Mouse (Mus musculus) adrenal gland, postnatal 36 days (tissue): ENCODE data around the gene 9130023H24Rik. TPM values are rescaled to one million over a fixed set of nuclear protein-coding genes. Genes with fewer than 3 reads are reported as not detected.

ENCODE experiments used
- DNase-seq, 2 experiments: peaks; one replicate each; pipeline ENCODE4 v3.0.0; 2021; ENCODE audit warnings: mixed read lengths in 1 of 2
- long read RNA-seq, 2 experiments: library from polyadenylated mRNA; stranded (forward); transcript quantifications; one replicate each; pipeline ENCODE4 v2.0.0; 2021; ENCODE audit warnings: borderline sequencing depth in 2 of 2
- total RNA-seq, 2 experiments: library from RNA; stranded (reverse); gene quantifications; 2 replicates each; pipeline ENCODE4 v1.2.3; 2021

Gene 9130023H24Rik
- 1 to 10 TPM; 6.5 to 7.6 TPM for total RNA-seq
- long read RNA-seq, experiment 1 = 0 reads
- long read RNA-seq, experiment 2, partial matches to known transcripts = 0 of 3 reads
- long read RNA-seq, experiment 2, other reads (novel, unspliced or antisense) = 0 of 3 reads

DNA sequence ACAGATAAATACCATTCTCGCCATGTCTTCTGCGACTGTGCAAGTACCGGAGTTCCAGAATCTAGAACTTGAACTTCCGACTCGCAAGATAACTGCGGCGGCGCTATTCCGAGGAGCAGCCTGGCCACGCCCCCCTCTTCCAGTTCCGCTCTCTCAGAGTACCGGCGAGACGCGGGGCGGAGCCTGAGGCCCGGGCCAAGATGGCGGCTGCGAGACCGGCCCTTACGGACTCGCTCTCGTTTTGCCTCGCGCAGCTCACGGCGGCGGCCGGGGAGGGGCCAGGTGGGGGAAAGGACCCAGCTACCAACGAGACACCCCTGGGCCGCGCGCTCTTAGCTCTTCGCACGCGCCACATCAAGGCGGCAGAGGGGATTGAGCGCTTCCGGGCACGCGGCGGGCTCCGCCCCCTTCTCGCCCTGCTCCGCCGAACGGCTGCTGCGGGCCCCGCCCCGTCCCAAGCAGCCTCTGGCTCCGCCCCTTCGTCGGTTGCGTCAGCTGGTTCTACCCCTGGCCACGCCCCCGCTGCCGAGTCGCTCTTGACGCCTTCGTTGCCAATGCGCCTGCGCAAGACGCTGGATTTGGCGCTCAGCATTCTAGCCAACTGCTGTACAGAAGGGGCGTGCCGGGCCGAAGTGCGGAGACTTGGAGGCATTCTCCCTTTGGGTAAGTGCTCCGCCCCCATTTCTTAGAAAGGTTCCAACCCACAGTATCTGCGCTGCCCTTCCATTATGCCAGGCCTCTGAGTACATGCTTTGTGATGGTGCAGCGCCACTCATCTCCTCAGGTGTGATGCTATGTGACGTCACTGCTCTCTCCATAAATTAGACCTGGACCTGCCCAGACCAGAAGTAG is at the start of gene 9130023H24Rik:
TSS of gene 9130023H24Rik (minus strand) at position 105 of the 852 bp plus-strand sequence.
- DNase-seq = peak; percentile 100

DNA sequence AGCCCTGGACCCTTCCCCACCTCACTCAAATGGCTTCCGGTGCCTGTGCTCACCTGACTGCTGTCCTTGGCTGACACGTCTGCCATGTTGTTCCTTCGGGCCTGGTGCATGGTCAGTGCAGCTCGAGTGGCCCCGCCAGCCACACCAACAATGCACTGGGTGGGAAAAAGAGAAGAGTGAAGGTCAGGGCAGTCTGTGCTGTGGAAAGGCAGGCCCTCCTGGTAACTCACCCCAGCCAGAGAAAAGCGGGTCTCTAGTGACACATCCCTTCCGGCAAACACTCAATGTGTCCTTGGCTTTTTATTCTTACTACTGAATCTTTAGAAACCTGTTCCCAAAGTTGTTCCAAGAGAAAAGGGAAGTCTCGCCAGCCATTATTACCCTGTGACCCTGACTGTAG is 47.2 kb upstream of the 9130023H24Rik start:
- DNase-seq = peak; percentile 33 to 45

DNA sequence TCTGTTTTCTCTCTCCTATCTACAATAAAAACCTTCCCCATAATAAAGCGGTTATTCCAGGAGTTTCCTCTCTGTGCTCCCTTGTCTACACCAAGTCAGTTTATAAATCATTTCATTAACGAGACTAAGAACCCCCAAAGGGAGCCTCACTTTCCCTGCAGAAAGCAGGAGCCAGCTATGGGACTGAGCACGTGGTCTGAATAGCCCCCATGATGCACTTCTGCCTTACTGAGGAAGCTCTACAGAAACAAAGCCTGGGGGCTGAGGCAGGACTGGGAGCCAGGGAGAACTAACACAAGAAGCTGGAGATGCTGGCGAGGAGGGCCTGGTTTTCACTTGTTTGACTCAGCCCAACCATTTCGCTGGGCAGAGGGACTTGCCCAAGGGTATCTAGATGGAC is 46.2 kb upstream of the 9130023H24Rik start:
- DNase-seq = no peak

DNA sequence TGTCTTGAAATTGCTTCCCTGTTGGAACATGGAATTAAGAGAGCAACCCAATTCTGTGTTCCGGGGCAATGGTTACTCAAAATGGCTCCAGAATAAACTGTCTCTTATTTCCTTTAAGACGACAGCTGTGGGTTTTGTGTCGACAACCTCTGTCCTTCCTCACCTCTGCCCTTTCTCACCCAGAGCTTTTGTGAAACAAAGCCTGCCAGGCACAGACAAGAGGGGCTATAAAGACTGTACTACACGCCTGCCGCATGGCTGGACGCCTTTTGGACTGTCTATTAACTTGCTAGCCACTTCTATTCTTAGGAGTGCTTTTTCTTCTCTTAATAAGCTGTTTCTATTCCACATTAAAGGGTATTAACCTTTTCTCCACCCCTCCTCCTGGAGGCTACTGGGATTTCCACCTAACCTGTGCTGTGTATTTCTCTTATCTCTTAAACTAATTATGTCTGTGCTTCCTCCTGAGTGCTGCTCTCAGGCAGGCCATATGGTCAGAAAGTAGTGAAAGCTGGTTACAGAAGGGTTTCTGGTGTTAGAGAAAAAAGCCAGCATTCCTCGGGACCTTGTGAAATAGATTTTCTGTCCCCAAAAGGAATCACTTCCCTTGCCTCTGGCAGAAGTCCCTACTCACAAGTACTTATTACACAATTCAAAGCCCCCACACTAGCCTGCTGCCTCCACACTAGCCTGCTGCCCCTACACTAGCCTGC is 44.9 kb upstream of the 9130023H24Rik start:
- DNase-seq = no peak

DNA sequence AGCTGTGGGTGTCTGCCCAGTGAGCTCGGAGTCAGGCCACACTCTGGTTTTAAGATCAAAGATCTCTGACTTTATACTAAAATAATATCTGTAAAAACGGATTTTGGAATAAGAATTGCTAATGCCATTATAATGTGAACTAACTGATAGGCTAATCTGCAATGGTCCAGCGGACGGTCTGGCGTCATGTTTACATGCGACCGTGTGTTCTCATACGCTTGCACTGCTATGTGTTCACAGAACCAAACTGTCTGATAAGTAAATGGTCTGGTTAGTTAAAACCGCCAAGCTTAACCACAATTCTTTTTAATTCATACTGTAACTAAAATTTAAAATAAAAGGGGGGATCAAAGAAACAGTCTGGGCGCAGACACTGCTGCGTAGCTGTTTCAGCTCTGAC is 43.9 kb upstream of the 9130023H24Rik start:
- DNase-seq = no peak

DNA sequence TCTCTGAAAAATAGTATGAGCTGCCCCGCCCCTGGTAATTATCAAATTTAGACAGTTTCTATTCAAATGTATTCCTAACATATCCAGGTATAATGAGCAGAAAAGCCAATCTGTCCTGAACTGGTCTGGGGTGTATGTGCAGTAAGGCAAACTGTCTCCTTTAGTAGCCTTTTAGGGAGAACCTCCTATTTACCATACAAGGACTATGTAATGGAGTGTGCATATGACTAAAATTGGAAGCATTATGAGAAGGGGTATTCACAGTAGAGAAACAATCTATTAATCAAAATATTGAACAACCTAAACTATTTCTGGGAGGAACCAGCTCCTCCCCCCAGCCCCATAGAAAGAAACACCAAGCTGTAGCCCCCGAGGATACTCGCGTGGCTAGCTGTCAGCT is 41.9 kb upstream of the 9130023H24Rik start:
- DNase-seq = no peak

DNA sequence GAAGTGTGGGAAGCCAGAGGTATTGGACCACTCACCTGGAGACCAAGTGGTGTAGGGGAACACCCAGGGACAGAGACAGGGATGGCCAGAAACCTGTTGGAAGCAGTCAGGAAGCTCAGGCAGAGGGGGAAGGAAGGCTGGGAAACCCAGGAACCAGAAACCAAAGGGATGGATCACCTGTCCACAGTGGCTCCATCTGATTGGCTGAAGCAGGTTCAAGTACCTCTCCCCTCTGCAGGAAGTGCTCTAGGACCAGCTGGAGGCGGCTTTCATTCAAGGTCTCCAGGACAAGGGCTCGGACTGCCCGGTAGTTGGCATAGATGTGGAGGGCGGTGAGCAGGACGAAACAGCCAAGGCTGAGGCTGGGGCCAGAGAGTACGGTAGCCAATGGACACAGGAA is 38.2 kb upstream of the 9130023H24Rik start:
- DNase-seq = peak in 1 of 2 experiments; percentile 15

DNA sequence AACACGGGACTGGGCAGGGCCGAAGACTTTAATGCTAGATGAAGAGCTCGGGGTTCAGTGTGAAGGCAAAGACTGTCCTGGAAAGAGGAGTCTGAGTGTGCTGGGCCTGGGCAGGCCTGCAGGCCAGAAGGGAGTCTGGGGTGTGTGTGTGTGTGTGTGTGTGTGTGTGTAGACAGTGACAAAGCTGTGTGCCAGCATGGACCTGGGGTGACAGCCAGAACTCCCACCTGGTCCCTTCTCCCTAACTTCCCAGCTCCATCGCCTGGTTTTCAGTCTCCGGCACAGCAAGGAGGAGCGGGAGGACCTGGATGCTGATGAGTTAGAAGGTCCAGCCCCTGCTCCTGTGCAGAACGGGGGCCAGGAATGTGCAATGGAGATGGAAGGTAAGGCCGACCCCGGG is 33.7 kb upstream of the 9130023H24Rik start:
- DNase-seq = no peak

DNA sequence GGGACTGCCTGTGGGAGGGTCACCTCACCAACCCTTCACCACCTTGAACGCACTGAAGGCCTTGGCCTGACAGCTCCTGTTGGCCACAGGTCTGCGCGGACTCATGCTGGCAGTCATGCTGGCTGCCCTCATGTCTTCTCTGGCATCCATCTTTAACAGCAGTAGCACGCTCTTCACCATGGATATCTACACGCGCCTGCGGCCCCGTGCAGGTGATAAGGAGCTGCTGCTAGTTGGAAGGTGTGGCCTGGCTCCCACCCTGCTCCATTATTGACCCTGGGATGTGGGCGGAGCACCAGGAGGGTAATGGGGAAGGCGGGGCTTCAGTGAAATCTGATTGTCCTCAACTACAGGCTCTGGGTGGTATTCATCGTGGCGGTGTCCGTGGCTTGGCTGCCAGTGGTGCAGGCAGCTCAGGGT is 32.6 kb upstream of the 9130023H24Rik start:
- DNase-seq = no peak

DNA sequence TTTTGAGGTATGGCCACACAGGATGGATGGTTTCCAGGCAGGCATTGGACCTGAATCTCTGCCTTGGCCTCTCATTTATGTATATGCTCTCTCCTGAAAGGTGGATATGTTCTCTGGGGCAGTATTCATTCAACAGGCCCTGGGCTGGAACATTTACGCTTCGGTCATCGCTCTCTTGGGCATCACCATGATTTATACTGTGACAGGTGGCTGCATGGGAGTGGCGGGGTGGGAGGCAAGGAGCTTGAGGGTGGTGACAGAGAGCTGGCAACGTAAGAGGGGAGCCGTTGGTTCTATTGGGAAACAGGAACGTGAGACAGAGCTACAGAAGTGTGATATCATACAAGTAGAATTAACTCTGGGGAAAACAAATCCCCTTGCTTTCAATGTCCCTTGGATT is 30.0 kb upstream of the 9130023H24Rik start:
- no peak for DNase-seq

DNA sequence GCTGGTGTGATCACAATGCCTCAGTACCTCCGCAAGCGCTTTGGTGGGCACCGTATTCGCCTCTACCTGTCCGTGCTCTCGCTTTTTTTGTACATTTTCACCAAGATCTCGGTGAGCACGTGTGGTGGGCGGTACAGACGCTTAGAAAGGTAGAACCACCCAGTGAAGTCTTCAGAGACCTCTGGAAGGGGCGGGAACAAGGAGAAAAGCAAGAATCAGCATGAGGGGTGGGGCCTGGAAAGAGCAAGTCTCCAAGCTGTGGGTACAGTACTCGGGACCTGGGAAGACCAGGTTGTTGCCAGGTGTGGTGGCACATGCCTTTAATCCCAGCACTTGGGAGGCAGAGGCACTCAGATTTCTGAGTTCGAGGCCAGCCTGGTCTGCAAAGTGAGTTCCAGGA is 29.6 kb upstream of the 9130023H24Rik start:
- DNase-seq = no peak

DNA sequence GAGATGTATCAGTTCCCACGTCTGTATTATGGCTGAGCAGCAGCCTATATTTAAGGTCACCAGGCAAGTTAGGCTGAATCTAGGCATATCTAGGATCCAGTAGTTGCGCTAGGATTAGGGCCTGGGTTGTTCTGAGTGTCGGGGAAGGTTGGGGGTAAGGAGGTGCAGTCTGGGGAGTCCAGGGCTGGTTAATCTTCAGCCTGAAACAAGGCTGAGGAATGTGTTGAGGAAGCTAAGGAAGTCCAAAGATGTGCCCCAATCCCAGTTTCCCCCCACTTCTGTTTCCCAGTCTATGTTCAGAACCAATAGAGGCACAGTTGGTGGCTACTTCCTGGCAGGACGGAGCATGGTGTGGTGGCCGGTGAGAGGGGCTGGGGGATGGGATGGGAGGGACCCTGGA is 28.2 kb upstream of the 9130023H24Rik start:
- no peak for DNase-seq

DNA sequence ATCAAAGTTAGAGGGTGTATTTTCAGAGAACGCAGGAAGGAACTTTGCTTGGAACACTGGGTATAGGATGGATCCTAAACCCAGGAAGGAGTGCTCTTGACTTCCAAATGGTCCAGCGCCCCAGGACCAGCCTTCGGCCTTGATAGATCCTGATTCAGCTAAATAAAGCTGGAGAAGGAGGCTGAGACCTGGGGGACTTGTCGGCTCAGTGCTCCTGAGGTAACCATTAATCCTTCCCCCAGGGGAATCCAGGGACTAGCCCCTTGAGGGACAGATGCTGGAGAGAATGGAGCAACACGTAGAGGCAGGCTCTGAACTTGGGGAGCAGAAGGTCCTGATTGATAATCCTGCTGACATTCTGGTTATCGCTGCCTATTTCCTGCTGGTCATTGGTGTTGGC is 27.6 kb upstream of the 9130023H24Rik start, which contains the start of gene Slc5a2:
TSS of gene Slc5a2 (plus strand) at position 247 of the 400 bp plus-strand sequence.
- no peak for DNase-seq

DNA sequence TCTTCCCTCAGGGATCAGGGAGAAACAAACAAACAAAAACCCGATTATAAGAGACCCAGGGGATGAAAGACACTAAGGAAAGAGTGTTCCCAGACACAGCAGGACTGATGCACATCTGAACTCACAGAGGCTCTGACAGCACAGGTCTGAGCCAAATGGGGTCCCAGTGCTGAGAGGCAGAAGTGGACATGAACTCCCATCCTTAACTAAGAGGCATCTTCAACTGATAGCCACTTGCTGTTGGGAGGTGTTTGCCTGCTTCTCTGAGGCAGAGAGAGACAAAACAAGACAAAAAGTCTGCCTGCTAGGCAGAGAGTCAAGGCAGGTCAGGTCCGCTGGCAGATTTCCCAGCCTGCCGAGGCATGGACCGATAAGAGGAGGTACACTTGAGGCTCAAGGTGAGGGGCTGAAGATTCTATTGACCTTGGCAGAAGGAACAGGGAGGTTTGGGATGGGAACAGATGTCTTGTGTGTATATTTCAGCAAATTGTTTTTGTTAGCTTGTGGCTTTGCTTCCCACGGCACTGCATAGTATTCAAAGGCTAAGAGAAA is 19.0 kb upstream of the 9130023H24Rik start:
- DNase-seq = peak; percentile 24 to 65

DNA sequence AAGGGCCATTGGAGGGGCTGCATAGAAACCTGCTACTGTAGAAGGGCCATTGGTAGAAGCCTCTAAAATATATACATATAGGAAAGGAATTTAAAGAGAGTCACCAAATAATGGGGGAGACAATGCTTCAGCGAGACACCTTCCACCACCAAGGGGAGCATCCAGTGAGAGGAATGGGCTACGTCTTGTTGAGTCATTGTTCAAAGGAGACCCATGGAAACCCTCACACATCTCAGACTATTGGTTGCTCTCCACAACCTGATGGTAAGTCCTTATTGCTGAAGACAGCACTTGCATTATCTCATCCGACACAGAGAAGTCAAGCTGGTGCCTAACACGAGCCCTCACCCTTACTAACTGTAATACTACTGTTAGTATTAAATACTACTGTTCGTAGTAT is 17.9 kb upstream of the 9130023H24Rik start:
- no peak for DNase-seq

DNA sequence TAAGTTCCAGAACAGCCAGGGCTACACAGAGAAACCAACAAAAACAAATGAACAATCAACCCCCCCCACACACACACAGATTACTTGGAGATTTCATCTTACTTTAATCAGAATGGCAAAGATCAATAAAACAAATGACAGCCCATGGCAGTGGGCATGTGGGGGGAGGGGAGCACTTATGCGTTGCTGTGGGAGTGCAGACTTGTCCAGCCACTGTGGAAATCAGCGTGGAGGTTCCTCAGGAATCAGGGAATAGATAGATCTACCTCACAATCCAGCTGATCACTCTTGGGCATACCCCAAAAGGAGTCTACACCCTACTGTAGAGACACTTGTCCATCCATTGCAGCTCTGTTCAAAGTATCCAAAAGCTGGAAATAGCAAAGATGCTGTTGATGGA is 17.1 kb upstream of the 9130023H24Rik start:
- no peak for DNase-seq

DNA sequence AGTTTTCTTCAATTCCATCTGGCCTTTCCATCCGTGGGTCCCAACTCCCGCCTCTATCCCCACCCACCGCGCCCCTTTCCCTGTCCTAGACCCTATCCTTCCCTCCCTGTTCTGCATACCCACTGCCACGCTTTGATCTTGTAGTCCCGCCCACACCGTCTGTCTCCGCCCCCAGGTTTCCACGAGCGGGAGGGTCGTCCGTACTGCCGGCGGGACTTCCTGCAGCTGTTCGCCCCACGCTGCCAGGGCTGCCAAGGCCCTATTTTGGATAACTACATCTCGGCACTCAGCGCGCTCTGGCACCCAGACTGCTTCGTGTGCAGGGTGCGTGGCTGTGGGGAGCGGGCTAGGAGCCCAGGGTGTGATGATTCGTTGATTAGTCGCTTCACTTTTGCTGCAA is 14.8 kb upstream of the 9130023H24Rik start:
- peak in 1 of 2 experiments; percentile 32 for DNase-seq

DNA sequence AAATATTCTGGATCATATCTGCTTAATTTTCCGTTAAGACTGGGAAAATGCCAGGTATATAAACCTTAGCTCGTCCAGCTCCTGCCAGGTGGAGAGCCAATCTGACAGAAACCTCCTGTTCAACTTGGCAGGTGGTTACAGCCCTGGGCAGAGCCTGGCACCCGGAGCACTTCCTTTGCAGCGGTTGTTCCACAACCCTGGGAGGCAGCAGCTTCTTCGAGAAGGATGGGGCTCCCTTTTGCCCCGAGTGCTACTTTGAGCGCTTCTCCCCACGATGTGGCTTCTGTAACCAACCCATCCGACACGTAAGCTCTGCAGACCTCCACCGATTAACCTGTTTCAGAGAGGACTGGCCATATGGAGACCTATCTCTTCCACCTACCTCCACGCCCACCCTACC is 14.1 kb upstream of the 9130023H24Rik start:
- DNase-seq = no peak

DNA sequence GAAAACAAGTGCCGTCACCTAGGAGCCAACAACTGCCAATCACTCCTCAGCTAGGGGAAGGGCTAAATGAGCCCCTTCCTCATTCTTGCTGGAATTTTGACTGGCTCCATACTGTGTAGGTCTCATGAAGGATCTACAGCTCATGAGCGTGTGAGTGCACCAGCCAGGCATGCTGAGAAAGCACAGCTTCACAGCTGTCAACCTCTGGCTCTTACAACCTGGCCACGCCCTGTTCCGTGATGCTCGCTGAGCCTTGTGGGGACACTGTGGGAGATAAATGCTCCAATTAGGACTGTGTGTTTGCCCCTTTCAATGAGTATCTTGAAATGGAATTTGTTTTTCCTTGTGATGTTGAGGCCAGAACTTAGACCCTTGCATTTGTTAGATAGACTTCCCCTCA is 12.2 kb upstream of the 9130023H24Rik start:
- DNase-seq = no peak

DNA sequence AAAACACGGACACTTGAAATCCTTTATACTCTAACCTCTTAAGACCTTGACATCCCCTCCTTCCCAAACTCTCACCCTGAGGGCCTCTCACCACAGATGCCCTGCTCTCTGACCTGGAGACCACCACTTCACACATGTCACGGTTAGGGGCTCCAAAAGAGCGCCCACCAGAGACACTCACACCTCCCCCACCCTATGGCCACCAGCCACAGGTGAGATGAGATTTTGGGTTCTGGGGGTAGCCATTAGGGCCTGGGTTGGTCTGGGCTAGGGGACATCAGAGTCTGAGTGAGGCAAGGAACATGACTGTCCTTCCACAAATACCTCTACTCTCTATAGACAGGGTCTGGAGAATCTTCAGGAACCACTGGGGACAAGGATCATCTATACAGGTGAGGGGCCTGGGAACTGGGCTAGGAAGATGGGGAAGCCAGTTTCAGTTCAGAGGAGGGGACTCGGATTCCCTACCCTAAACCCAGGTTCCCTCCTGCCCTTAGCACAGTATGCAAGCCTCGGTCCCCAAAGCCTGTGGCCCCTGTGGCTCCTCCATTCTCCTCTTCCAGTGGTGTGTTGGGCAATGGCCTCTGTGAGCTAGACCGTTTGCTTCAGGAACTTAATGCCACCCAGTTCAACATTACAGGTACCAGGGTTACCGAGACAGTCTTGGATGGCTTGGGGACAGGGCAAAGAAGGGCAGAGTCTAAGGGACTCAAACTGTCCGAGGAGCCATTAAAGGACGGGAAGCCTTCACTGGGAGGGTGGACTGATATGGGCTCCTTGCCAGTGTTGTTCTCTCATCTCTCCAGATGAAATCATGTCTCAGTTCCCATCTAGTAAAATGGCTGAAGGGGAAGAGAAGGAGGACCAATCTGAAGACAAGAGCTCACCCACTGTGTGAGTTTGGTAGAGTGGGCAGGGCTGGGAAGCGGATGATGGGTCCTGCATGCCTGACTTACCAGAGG is 10.5 kb upstream of the 9130023H24Rik start:
- DNase-seq = no peak

DNA sequence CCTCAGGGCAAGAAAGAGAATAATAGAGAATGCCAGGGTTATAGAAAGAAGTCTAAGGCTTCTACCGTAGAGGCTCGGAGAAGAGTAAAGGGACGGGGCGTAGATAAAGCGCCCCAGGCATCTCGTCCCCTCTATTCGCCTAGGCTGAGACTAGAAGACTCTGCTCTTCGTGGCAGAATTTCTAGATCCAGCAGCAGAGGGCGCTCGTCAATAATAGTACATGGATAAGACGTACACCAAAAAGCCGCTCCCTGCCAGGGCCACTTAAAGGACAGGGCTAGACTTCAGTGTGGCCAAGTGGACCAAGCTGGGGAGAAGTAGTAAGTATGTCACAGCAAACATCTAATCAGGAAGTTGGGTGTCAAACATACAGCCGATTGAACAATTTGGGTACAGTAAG is 9.6 kb upstream of the 9130023H24Rik start:
- DNase-seq = peak; percentile 86 to 92
